In the genomic region with DNA sequence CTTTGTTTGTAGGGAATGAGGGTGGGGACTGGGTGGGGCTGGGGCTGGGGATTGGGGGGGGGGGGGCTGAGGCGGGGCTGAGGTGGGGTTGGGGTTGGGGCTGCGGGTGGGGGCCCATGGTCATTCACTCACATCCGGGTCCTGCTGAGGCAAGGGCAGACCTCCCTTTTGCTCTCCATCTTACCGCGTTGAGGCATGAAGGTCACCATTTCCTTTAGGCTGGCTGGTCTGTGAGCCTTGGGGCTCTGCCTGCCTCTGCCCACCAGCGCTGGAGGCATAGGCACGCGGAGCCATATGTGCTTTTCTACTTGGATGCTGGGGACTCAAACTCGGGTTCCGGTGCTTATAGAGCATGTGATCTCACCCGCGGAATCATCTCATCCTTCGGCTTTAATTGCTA, we compare ENCODE assay signal across 17 mouse cellular contexts. TPM values are rescaled to one million over a fixed set of nuclear protein-coding genes. Genes with fewer than 3 reads are reported as not detected.
"Had no signal": no experiment of that assay in that cellular context is flagged by ENCODE, and none has a peak within 500 bp of the region (broad histone marks: within the 10 kb centered on the region; RNA-seq: fewer than 3 reads in every experiment).

No protein-coding gene starts in this region.

- H3K9me3 ChIP-seq: lung, embryonic 15.5 days; megakaryocyte, embryonic 14.5 days; midbrain, embryonic 13.5 days; midbrain, embryonic 15.5 days; neural tube, embryonic 12.5 days; stomach, embryonic 15.5 days had no signal

- DNase-seq: lung, adult 2 months; lung, postnatal 14 days; lung, postnatal 36 days; right cerebral cortex, postnatal 14 days; thymus, adult 2 months; thymus, postnatal 25 days; thymus, postnatal 4 days had no signal

- H3K36me3 ChIP-seq: lung, embryonic 15.5 days; midbrain, embryonic 13.5 days; midbrain, embryonic 15.5 days; neural tube, embryonic 12.5 days; stomach, embryonic 15.5 days had no signal

- H3K4me1 ChIP-seq: lung, embryonic 15.5 days; megakaryocyte, embryonic 14.5 days; midbrain, embryonic 13.5 days; midbrain, embryonic 15.5 days; neural tube, embryonic 12.5 days; stomach, embryonic 15.5 days had no signal

- H3K27me3 ChIP-seq: lung, embryonic 15.5 days; midbrain, embryonic 13.5 days; midbrain, embryonic 15.5 days; neural tube, embryonic 12.5 days; stomach, embryonic 15.5 days had no signal

- H3K4me3 ChIP-seq: lung, embryonic 15.5 days; megakaryocyte, embryonic 14.5 days; midbrain, embryonic 13.5 days; midbrain, embryonic 15.5 days; neural tube, embryonic 12.5 days; stomach, embryonic 15.5 days had no signal

RNA-seq across cellular contexts. Expression of a gene that starts 28.4 kb away (rescaled TPM):
- total RNA-seq: megakaryocyte progenitor cell, adult 5-6 weeks; midbrain, postnatal 0 days; monocyte, adult 5-6 weeks had no signal

RNA-seq across cellular contexts. Expression of a gene that starts 41.0 kb away (rescaled TPM):
- total RNA-seq: megakaryocyte progenitor cell, adult 5-6 weeks; midbrain, postnatal 0 days; monocyte, adult 5-6 weeks; neutrophil, adult 5-6 weeks had no signal
